Mouse (Mus musculus): ENCODE data around the gene Rars.

GRCm38 (mm10) chr11:35855567-35855966, 21.3 kb upstream of the Rars start:
- TF ChIP-seq GATA1 (IDR thresholded peaks at IDR 0.05; ENCODE audit: low read length) (no peak), TAL1 (IDR thresholded peaks at IDR 0.05; ENCODE audit: low read length) (no peak)
